Mouse (Mus musculus): ENCODE results near the gene Lmbr1l. TPM values are rescaled to one million over a fixed set of nuclear protein-coding genes. Genes with fewer than 3 reads are reported as not detected.

The Lmbr1l gene
- total RNA-seq, 1 experiment from 2014 or later: 9.0 TPM

DNA sequence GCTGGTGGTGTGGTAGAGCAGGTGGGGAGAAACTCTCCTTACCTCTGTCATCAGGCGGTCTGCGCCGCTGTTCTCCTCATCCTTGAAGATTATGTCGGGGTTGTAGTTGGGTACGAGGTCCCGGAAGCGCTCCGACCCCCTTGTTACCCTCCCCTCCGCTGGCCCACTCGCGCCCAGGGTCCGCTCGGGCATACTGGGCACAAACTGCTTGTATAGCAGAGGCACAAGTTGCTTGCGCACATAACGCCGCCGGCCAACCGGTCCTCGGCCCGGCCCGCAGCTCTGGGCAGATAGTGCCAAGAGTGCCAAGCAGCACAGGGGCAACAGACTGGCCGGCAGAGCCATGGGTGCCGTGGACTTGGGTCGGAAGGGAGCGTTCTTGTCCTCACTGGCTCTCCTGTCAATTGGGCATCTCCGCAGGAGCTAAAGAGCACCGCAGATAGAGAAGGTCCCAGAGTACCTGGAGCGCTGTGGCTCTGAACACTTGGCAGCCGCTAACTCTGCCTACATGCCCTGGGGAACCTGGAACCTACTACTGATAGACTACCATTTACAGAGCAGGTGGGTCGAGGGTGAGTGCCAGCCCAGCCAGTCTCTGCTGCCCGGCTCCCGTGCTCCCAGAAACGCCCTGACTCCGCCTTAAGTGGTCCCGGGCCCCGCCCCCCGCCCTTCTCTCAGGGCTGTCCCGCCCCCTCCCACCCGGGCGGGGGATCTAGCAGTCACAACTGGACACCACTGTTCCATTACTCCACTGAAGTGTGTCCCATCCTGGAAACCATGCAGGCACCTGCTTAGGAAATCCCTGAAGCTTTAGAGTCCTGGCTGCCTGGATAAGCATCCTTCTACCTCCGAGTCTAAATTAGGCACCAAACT is 19.9 kb downstream of the Lmbr1l start, which contains the start of gene Dhh:
Gene Dhh (minus strand): TSS at position 613 of the 873 bp plus-strand sequence.
- ATAC-seq (replicated peaks; ENCODE audit: low read depth, poor library complexity, severe bottlenecking): no peak; the same call in 1 of the 2 replicates

DNA sequence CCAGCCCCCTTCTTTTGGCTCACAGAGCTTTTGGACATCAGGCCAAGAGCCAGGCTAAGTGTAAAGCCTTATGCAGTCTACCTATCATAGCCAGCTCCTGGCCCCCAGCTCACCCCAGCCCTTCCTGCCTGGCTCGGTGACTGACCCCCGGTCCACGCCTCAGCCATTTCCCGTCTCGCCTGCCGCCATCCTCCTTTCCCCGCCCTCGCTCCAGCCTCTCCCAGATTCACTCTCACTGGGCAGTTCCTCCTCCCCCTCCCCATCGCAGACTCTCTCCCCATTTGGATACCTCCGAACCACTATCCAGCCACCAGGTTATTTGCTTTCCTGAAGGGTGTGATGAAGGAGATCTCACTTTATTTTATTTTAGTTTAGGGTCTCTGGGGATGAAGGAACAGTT is 20.5 kb downstream of the Lmbr1l start:
- no peak for ATAC-seq (replicated peaks; ENCODE audit: low read depth, poor library complexity, severe bottlenecking)

DNA sequence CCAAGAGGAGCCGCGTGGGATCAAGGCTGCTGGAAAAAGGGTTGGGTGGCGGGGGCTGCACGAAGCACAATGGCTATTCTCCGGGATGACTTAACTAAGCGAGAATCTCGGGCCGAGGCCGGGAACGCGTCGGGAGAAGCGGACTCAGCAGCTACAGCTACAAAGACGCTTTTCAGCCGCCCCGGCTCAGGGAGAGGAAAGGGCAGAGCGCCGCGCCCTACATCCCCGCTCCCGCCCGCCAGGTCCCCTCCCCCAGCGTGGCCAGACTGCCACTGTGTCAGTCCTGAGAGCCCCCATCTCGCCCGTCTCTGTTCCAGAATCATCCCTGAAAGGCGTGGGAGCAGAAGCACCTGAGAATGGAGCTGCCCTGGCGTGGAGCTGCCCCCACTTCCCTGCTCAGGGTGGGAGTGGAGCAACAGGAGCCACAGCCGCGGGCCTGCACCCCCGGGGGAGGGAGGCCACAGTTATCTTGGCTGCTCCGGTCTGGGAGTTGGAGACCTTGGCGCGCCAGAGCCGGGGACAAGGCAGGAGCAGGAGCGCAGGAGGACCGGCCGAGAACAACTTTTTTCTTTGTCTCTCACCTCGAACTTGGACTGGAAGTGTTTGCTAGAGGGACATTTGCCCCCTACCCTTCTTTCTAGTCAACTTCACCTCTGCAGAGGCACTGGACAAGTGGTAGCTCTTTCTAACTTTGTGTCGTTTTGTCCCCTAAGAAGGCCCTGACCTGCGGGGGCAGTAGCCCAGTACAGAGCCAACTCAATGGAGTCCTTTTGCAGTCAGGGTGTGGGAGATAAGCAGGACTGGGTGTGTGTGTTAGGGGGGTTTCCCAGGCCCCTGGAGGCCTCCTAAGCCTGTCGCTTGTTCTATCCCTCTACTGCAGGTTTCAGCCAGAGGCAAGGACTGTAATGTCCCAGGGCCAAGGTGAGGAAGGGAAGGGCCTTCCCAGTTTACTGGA is 22.1 kb downstream of the Lmbr1l start:
- ATAC-seq (replicated peaks; ENCODE audit: low read depth, poor library complexity, severe bottlenecking): no peak

DNA sequence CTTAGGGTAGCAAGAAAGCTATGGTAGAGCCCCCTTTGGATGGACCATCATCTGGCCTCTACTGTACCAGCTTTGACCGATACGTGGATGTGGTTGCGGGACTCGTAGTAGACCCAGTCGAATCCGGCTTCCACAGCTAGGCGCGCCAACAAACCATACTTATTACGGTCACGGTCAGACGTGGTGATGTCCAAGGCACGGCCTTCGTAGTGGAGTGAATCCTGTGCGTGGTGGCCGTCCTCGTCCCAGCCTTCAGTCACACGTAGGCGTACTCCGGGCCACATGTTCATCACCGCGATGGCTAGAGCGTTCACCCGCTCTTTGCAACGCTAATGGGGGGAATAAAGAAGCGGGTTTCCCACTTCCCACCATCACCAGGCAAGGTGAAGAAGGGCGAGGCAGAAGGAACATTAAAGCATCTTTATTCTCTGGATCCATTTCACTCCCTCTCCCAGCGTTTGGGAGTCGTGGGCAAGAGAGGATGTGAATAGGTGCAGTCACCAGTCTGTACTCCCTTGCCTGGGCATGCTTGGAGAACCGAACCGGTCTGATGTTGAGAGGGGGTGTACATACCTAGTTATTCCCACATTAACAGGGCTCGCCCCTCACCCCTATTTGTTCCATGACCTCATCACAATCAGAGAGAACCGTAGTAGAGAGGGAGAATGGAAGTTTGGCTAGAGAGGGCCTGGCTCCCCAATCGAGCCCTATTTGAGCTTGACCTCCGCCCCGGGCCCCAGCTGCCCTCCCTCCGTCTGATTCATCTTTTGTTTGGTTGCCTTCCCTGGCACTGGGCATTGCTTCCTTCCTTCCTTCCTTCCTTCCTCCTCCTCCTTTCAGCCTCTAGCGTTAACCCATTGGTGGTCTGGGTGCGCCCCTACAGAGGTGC is 23.0 kb downstream of the Lmbr1l start:
- ATAC-seq (replicated peaks; ENCODE audit: low read depth, poor library complexity, severe bottlenecking): no peak

DNA sequence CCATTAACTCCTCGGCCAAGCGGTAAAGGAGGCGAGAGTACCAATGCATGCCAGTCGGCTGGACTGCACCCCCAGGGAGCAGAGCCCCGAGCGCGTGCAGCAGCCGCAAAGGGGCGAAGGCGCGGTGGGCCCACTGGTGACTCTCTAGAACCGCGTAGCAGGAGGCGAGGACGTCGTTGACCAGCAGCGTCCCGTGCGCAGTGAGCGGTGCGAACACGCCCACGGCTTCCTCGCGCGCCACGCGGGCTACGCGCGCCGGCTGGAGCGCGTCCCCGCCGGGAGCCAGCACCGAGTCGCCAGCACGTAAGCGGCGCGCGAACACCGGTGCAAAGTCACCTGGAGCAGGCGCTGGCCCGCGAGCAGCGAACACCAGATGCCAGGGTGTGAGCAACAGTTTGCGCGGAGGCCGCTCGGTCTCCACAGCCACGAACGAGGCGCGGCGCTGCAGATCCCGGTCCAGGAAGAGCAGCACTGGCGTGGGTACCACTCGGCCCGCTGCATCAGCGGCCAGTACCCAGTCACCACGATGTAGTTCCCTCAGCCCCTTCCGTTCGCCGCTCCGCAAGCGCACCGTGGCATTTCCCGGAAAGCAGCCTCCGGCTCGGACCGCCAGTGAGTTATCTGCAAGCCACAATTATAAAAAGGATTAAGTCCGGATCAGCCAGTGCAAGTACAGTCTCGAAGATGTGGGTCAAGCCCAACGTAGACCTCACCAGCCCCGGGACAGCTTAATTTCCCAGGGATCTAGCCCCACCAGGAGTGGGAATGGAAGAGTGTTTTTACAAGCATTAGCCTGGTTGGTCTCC is 23.9 kb downstream of the Lmbr1l start, which contains the start of gene Rhebl1:
Gene Rhebl1 (minus strand): TSS at position 601 of the 806 bp plus-strand sequence.
- ATAC-seq (replicated peaks; ENCODE audit: low read depth, poor library complexity, severe bottlenecking): 0 out of 2 replicates have a peak, but pooled peaks have one; percentile 17

DNA sequence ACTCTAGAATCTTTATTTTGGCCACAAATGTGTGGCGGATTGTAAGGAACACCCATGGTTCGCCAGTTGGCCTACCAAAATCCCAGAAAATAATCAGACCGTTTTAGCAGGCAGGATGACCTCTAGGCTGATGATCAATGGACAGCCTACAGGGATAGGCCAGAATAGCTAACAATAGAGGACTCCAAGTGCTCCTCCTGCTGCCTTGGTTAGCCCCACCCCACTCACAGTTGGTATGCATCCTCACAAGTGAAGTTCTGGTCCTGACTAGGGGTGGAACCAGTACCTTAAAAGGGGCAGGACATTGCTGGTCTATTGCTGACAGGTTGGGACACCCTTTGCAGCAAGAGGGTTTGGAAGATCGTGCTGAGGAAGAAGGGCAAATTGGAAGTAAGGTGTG is 25.0 kb downstream of the Lmbr1l start:
- no peak for ATAC-seq (replicated peaks; ENCODE audit: low read depth, poor library complexity, severe bottlenecking)

DNA sequence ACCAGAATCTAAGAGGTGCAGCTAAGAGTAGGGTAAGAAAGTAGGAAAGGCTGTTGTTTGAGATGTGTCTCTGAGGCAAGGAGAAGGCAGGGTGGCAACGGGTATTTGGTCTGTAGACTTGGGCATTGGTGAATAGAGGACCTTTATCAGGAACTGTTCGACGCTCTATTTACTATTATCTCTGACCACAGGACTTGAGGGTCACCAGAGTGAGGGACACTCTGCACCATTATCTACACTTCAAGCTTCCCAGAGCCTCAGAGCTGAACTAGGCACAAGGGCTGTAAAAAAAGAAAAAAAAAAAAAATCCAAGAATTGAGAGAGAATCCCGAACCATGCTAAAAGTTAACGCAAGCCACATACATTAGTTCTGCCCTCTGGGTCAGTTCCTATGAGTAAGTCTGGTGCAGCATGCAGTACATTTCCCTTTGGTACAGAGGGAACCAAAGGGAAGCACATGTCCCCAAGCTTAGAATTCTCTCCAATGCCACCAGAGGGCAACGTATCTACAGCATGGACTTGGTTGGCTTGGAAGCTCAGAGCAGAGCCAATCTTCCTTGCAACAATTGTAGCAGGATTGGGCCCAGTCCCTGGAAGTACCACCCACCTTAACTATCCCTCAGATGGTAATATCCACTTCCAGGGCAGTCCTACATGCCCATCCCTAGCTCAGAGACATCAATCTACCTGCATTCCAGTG is 26.0 kb downstream of the Lmbr1l start:
- peak; percentile 89 for ATAC-seq (replicated peaks; ENCODE audit: low read depth, poor library complexity, severe bottlenecking)

DNA sequence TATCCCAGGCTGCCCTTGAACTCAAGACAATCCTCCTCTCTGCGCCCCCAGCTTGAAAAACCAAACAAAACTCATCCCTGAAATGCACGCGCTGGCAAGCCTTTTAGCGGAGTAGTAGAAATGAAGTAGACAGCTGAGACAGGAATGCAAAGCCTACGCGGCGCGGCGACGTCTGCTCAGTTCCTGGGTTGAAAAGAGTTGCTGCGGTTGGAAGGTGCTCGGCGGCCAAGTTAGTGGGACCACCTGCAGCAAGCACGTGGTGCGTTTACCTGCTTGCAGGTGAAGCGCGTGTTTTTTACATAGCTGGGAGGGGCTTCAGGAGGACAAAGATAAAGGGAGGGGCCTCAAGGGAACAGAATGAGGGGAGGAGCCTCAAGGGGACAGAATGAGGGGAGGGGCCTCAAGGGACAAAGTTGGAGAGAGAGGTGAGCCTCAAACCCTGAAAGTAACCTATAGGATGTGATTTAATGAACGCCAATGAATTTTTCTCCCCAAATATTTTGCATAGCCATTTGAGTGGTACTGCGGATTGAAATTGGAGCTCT is 26.8 kb downstream of the Lmbr1l start:
- ATAC-seq (replicated peaks; ENCODE audit: low read depth, poor library complexity, severe bottlenecking): no peak

DNA sequence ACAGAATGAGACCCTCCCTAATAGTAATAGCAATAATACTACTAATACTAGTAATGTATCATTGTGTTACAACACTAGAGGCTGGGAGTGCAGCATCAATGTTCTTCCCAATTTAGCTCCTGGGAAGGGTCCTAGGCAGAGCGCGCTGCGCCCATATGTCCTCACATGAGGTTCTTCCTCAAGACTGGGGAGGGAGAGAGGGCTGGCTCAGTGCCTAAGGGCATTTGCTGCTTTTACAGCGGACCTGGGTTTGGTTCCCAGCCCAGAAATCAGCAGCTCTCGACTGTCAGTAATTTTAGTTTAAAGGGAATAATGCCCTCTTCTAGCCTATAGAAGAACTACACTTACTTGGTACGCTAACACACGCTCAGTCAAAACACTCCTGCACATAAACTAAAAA is 30.5 kb downstream of the Lmbr1l start:
- ATAC-seq (replicated peaks; ENCODE audit: low read depth, poor library complexity, severe bottlenecking): no peak

DNA sequence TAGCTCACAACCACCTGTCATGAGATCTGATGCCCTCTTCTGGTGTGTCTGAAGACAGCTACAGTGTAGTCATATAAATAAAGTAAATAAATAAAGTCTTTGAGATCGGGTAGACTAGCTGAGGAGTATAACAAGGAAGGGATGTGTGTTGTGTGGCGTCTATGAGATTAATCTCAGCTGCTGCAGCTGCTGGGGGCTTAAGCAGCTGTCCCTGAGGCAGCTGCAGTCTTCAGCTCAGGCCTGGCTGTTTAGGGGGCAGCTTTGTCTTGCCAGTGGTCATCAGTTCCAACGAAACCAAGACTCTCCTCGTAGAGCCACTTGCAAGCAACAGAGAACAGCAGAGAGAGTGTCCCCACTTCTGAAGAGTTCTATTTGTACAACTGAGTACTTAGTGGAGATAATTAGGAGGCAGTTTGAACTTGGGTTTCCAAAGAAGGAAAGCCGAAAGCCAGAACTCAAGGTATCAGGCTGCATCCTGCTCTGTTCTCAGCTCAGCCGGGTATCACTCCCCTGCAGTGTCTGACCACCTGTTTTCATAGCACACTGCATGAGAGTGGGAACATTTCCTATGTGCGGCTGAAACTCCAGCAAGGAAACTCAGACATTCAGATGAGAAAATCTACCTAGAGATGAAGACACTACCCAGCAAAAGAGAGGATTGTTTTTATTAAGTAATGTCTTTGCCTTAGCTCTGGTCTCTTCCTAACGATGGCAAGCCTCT is 31.2 kb downstream of the Lmbr1l start:
- ATAC-seq (replicated peaks; ENCODE audit: low read depth, poor library complexity, severe bottlenecking): no peak

DNA sequence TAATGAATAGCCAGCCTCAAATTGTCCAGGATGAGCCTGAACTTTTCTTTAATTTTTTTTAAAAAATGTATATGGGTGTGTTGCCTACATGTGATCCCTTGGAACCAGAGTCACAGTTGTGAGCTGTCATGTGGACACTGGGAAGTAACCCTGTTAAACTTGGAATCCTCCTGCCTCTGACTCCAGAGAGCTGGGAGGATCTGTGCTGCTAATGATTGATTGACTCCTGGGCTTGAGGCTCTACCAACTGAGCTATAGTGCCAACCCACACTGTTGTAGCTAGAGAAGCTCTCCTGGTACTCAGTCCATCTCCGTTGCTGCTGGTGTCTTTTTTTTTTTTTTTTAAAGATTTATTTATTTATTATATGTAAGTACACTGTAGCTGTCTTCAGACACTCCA is 33.9 kb downstream of the Lmbr1l start:
- ATAC-seq (replicated peaks; ENCODE audit: low read depth, poor library complexity, severe bottlenecking): no peak

DNA sequence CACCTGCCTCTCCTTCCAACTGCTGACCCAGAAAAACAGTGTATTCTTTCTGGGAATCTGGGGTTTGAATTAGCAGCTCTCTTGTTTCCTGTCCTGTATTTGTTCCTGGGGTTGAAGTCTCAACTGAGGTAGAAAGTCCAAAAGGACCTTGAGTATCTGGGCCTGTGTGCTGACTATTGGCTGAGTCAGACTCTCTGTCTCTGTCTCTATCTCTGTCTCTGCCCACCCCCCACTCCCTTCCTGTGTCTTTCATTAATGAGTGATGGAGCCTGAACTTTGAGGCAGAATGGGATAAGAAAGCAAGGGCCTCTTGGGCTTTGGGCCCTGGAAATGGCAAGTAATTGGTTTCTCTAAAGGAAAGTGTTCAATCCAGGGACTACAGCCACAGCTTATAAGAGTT is 34.4 kb downstream of the Lmbr1l start:
- no peak for ATAC-seq (replicated peaks; ENCODE audit: low read depth, poor library complexity, severe bottlenecking)

DNA sequence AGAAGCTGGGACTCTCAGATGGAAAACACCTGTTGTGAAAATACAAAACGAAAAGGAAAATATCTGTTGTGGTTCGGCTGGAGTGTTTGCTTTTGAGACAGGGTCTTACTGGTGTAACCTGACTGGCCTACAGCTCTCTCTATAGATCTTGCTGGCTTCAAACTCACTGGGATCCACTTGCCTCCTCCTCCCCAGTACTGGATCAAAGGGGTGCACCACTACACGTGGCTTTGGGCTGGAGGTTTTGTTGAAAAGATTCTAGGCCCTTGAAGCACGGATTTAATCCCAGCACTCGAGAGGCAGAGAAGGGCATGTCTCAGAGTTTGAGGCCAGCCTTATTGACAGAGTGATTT is 36.4 kb downstream of the Lmbr1l start:
- ATAC-seq (replicated peaks; ENCODE audit: low read depth, poor library complexity, severe bottlenecking): peak; percentile 12

DNA sequence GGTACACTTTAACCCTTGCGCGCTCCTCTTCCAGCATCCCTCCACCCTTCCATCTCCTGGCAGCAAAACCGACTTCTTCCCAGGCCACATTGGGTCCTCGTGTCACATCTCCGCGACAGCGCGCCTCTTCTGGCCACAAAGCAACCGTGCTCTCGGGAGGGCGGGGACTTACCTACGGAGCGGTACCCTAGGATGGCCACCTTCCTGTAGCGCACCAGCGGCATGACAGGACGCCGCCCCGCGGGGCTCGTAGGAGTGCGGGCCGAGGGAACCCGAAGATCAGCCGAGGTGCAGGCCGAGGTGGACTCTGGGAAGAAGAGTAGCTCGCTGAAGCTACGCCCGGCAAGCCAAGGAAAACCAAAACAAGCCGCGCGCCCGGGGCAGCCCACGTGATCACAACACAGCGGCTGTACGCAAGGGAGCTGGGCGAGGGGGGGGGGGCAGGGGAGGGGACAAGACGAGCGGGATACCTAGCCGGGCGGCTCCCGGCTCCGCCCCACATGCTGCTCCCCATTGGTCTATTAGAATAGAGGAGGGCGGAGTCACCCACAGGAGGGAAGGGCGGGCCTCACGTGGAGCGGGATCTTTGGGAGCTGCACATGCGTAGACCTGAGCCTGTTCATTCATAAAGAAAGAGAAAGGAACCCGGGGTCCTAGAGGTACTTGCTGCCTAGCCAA is 36.9 kb downstream of the Lmbr1l start:
- peak; percentile 90 for ATAC-seq (replicated peaks; ENCODE audit: low read depth, poor library complexity, severe bottlenecking)

DNA sequence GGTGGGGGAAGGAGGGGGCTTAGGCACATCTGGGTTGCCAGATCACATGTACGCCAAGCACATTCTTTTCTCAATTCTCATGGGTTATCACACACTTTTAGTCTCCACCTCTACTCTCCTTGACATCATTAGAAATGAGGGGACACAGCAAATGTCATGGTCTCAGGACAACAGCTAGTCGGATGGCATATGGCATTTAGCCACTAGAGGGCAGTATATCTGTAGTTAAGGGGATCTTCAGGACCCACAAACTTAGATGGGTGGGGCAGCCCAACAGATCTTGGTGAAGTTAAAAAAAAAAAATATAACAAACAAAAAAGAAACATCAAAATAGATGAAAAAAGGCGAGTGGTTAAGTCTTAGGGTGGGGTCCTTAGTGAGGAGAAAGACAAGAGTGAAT is 40.7 kb downstream of the Lmbr1l start:
- peak; percentile 27; the same call in 1 of the 2 replicates for ATAC-seq (replicated peaks; ENCODE audit: low read depth, poor library complexity, severe bottlenecking)

DNA sequence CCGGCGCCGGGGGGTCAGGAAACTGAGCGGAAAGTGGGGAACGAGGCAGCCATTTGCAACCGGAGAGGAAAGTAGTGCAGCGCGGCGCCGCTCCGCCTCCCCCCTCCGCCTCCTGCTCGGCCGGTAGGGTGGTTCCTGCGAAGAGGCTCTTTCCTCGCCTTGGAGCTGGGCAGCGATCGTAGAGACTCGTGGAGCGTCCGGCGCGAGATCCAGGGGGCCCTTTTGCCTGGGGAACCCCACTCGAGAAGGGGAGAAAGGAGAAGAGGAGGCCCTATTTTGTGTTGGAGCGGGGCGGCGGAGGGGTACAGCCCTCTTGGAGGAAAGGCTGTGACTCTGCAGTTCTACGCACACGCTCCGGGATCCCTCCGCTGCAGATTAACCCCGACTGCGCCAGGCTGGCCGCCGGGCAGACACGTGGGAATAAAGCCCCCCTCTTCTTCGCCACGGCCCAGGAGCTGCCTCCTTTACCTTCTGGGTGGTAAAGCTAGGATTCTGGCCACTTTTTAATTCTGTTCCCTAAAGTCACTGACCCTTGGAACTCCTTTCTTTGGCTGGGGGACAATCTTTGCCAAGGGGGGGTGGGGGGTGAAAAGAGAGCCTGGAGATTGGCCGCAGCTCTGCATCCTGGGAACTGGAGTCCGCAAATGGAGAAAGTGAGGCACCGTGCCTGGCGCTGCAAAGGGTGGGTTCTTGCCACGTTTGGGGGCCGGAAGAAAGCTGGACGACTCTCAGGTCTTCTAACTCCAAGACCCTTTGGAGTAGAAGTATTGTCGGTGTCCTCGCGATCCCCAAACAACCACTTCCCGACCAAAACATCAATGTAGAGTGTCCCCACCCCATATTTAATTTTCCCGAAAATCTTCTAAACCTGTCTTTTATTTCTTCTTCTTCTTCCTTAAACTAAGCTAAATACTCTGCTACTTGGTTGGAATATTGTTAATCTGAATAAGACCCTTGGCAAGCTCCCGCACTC is 45.8 kb downstream of the Lmbr1l start:
- peak; percentile 84 for ATAC-seq (replicated peaks; ENCODE audit: low read depth, poor library complexity, severe bottlenecking)

Measured in common myeloid progenitor, adult 5-6 weeks (primary cell).